Mouse (Mus musculus) brain, adult 2 months (tissue): ENCODE data around the gene Tead1.

Experiments
- DNase-seq: peaks from one replicate; pipeline ENCODE4 v3.0.0; 2011; ENCODE audit warnings: low read depth, low spot score

Tead1 gene

DNA sequence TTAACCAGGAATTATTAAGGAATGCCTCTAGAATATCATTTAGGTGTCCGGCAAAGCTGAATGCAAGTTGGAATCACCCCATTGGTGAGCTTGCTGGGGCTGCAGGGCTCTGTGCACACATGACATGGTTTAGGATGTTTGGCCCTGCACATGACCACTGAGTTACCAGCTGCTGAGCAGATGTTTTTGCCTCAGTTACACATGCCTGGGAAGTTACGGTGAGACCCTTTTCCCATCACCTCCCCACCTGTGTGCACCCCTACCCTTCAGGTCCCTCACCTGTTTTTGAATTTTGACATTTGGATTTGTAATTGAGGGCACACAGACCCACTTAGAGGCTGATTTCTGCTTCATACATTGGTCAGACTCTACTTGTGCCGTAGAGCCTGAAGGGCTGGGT is 6.9 kb downstream of the Tead1 start:
- no peak for DNase-seq

DNA sequence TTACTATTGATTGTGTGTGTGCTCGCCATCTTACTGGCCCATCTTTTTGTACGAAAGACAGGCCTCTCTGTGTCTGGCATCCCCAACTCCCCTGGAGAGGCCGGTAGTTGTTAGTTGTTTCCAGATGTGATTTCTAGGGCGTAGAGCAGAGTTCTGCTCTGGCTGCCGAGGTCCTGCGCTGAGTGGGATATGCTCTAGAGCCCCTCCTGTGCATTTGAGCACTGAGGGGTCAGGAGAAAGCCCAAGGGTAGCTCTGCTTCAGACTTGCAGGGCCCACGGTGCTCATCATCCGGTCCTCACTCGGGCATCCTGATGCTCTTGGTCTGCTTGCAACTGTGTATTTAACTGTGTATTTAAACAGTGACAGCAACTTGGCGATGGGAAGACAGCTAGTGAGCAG is 7.5 kb downstream of the Tead1 start:
- DNase-seq: no peak

DNA sequence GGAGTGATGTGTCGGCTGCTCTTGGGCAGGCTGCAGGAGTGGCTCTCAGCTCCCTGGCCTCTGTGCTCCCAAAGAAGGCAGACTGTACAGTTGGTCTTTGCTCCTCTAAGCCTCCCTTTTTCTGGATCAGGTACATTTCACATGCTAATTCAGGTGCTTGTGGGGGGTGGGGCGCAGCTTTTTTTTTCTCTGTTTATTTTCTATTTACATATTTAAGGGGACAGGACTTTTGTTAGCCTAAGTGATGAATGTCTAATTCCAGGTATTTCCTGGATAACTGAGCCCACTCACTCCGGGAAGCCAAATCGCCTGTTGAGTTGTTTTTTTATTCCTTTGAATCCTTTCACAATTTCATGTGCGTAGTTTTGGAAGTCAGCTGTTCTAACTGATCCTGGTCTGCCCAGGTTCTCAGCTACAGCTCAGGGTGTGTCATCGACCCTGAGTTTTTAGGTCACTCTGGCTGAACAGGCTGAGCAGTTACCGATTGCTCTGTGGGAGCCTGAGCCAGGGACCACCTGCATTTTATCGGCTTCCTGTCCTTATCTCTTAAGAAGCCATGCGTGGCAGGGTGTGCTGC is 9.4 kb downstream of the Tead1 start:
- no peak for DNase-seq

DNA sequence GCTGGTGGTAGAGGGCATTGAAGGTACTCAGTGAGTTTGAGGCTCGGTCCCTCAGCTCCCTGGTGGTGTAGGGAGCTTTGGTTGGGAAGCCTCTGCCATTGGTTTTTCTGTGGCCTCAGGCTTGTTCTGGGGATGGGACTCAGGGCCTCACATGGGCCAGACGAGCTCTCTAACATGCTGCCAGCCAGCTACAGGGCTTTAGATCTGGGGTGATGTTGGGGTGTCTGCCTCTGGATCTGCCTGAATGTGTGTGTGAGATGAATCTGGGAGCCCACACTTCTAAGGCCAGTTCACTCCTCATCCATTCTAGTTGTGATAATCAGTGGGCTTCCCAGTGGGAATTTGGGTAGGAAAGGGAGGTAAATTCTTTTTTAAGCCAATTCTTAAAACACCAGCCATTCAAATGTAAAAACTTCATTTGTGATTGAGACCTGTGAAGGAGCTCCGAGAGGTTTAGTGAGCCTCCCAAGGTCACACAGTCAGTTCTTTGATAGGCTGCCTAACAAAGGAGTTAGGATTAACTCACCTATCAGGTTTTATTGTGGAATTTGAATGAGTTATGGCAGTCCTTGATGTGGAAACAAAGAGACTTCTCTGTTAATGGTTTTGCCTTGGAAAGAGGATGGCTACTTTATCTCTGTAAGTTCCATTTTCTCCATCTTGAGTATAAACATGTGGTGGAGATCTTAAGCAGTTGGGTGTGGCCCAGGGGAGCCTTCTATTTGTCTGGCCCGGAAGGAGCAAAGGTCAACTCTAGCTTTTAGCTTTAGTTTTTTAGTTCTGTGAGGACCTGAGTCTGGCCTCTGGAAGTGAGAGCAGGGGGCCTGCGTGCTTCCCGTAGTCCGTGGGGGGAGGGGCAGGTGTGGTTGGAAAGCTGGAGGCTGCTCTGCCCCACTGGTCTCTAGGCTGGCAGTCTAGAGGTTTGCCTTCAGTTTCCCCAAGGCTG is 12.0 kb downstream of the Tead1 start:
- DNase-seq: no peak

DNA sequence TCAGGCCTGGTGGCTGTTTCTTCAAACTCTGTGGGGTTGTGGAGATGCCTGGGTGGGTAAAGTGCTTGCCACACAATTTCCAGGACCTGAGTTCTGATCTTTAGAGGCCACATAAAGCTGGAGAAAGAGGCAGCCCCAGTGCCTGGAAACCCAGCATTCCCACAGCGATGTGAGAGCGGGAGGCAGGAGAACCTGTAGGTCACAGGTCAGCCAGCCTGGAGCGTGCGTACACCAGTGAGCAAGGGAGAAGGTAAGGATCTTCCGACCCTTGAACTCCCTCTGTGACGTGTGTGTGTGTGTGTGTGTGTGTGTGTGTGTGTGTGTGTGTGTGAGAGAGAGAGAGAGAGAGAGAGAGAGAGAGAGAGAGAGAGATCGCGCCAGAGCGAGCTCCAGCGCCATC is 14.4 kb downstream of the Tead1 start:
- DNase-seq: no peak

DNA sequence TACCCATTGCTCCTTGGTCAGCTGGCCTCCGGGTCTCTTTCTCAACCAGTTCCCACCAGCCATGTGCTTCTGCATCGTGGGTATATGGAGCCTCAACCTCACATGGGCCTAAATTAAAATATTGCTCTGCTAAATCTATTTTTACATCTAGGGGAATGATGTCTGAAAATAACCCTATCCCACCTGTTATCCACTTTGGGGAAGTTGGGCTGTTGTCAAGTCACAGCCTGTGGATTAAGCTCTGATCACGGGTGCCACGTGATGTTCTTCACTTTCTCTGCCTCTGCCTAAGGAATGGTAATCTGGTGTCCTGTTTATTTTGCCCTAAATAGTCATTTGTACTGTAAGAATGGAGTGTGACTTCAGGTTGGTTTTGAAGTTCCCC is 17.7 kb downstream of the Tead1 start:
- no peak for DNase-seq

DNA sequence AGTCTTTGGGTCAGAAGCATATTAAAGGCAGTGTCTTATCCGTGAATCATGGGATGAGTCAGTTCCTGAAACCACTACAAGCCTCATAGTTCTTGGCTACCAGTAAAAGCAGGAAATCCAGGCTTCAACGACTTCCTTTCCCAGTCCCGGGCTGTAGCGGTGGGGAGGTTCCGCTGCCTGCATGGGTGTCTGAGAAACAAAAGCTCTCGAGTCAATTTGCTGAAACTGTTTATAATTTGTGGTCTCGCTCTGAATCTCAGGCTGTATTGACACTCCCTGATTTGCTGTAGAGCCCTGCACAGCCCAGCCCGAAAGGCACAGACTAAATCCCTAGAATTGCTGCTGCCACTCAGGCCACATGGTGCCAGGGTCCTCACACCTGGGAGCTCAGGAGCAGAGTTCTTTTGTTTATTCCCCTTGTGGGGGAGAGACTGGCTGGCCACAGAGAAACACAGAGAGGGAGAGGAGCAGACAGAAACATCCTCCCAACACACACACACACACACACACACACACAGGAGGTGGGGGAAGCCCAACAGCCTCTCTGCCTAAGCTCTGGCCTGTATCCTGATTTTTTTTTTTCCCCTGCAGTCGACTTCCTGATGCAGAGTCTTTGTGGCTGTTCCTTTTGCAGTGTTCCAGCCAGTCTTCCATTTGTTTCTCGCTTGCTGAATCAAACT is 18.2 kb downstream of the Tead1 start:
- DNase-seq: peak; percentile 55

DNA sequence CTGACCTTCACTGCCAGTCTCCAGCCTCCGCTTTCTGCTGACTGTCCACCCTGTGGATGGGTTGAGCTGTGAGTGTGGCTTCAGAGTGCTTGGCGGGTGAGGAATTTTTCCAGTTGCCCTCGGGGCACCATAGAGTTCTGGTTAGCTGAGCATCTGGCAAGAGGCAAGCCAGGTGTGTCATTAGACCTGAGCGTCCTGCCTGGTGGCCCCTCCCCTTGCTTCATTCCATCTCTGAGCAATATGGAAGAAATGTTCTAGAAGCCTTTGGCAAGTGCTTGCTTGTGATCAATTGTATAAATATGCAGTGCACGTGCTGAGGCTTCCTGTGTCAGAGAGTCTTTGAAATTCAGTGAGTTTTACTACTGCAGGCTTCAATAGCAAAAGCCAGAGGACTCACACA is 21.0 kb downstream of the Tead1 start:
- no peak for DNase-seq

DNA sequence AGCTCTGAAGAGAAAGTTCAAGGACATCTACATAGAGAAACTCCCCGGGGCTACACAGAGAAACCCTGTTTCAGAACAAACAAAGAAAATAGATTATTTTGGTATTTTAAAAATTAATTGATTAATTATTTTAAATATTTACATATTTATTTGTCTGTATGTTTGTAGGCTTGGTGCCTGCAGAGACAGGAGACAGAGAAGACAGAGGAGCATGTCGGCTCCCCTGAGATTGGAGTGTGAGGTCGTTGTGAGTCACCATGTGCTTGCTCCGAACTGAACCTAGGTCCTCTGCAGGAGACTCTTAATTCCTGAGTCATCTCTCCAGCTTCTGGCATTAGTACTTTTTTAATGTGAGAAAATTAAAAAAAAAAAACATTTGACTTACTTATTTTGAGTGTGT is 24.2 kb downstream of the Tead1 start:
- no peak for DNase-seq

DNA sequence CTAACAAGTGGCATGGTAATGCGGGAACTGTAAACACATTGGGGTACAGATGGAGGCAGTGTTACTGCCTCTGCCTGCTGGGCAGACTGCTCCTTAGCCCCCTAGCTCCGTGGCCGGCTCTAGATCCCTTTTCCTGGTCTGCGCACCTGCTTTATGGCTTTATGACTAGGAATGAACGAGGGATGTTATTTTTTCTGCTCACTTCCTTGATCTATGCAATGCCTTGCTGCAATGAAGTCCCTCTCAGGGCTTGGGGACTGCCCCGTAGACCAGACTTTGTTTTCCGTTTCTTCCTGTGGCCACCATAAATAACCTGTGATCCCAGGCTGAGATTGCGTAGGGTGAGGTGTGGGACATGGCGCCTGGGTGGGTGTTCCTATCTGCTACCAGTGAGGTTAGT is 26.8 kb downstream of the Tead1 start:
- no peak for DNase-seq

DNA sequence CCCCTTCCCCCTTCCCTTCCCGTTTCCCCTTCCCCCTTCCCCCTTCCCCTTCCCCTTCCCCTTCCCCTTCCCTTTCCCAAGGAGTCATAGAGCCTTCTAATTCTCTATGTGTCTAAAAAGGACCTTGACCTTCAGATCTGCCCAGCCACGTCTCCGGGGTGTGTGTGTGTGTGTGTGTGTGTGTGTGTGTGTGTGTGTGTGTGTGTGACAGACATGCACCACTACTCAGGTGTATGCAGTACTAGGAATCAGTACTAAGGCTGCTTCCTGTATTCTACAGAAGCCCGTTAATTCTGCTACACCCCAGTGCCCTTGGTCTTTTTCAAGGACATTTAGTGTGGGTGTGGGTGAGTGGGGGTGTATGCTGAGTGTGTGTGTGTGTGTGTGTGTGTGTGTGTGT is 27.6 kb downstream of the Tead1 start:
- no peak for DNase-seq

DNA sequence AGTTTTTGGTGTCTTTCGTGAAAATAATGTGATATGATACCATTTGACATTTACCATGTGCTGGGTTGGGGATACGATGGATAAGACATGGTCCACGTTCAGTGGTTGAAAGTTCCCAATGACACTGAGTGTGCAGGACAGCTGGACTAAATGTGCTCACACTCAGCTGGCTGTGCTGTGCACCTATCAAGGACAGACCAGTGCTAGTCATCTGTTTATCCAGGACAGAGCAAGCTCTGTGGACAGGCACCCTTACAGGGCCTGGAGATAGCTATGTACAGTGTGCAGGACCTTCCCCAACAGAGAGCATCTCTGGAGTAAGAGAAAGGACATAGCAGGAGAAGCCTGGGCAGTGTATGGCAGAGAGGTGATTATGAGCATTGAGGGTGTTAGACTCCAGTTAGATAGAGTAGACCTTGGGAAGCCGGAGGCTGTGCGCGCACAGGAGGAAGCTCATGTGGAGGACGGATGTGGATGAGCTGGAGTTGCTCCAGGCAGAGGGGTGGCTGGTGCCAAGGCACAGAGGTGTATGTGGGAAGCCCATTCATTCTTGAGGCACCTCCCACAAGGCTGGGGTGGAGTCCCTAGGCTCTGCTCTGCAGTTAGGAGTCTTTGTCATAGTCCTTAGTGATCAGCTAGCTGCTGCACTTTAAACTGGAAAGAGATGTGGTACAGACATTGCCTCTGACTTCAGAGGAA is 31.4 kb downstream of the Tead1 start:
- no peak for DNase-seq

DNA sequence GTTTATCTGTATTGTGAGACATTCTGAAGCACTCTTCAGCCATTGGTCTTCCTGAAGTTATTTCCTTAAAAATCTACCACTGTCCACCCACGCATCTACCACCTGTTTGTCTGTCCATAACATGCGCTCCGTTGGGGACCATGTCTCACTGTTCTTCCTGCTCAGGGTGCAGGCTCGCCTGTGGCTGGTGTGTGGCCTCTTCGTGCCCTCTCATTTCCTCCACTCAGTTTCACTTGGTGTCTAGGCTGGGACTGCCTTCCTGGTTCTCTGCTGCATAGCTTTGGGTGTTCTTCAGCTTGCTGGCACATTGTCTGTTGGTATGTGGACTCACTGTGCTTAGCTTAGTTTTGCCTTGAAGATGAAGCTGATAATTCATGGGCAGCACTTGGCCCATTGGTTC is 32.9 kb downstream of the Tead1 start:
- no peak for DNase-seq

DNA sequence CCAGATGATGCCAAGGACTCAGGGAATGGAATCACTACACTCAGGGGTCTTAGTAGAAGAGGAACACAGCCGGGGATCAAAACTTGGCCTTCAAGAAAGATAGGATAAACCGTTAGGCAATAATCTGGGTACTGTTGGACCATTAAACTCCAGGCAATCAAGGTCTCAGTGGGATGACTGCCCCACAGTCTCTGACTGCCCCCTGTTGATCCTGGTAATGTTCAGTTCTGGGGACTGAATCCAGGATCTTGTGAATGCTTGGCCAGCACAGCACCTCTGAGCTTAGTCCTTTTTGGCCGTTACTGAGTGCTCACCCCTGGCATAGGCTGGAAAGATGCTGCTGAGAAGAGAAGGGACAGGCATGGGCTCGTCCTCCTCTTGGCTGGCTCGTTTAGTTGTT is 34.4 kb downstream of the Tead1 start:
- peak; percentile 32 for DNase-seq

DNA sequence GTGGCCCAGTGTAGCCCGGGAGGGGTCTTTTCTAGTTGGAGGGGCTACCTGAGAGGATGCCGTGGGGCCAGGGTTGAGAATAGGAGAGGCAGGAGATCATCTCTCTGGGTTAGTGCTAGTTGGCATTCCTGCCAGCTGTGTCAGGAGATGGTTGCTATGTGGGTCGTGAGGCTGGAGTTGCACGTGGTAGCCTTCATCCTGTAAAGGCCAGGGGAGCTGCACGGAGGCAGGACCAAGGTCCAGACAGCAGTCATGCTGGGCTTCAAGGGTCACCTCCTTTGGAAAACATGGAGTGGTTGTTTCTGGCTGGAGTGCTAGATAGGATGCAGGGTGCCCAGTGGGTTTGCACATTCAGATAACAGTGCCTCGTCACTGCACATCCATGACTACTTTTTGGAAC is 35.7 kb downstream of the Tead1 start:
- DNase-seq: no peak

DNA sequence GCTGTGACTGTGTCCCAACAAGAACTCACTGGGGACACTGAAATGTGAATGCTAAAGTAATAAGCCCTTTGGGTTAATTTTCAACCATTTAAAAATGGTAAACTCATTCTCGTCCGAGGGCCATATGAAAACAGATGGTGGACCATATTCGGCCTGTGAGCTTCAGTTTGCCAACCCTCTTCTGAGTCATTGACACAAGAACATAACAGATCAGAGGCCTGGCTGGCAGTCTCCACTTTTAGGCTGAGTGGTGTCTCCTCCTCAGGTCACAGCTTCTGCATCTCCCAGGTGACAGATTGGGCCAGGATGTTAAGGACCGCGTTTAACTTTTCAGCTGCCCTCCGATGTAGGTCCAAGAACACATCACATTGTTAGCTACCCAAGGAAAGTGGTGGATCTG is 37.6 kb downstream of the Tead1 start:
- peak; percentile 61 for DNase-seq

DNA sequence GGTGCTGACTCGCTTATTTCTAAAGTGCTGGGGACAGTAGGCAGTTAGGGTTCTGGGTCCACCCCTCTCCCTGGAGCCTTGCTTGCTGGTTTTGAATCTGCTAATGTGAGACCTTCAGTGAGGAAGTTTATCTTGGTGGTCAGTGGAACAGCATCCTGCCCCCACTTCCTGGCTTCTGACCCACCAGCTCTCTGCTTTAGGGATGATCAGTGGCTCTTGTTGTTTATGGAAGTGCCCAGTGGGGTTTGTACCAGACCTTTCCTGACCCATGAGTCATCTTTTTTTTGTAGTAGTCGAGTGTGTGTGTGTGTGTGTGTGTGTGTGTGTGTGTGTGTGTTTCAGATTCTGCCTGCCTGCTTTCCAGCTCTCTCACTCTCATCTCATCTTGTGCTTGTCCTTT is 38.6 kb downstream of the Tead1 start:
- DNase-seq: no peak

DNA sequence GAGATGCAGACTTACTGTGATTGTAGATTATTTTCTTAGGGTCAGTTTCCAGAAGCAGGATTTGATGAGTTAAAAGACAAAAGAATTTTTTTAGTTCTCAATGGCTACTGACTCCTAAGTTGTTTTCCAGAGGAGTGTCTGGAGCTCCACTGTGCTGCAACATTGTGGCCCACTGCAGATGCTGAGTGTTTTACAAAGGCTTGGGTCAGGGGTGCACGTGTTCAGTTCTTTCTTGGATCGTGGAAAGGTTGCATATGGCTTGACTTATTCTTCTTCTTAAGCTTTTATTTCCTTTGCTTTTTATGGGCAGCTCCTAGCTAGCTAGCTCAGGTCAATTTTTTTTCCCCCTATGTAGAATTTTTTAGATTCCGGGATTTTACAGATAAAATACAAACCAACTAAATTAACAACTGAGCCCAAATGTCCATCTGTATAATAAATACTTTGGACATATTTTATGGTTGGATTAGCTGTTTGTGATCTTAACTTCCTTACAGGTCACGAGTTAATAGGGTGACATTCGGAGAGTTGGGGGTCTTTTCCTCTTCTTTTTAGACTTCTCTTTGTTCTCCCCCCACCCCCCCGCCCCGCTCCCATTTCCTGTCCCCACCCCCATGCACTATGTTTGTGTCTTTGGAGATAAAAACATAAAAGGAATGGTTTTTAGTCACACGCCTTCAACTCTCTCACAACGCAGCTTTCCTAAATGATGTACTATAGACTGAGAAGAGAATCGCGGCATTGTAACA is 40.5 kb downstream of the Tead1 start:
- no peak for DNase-seq

DNA sequence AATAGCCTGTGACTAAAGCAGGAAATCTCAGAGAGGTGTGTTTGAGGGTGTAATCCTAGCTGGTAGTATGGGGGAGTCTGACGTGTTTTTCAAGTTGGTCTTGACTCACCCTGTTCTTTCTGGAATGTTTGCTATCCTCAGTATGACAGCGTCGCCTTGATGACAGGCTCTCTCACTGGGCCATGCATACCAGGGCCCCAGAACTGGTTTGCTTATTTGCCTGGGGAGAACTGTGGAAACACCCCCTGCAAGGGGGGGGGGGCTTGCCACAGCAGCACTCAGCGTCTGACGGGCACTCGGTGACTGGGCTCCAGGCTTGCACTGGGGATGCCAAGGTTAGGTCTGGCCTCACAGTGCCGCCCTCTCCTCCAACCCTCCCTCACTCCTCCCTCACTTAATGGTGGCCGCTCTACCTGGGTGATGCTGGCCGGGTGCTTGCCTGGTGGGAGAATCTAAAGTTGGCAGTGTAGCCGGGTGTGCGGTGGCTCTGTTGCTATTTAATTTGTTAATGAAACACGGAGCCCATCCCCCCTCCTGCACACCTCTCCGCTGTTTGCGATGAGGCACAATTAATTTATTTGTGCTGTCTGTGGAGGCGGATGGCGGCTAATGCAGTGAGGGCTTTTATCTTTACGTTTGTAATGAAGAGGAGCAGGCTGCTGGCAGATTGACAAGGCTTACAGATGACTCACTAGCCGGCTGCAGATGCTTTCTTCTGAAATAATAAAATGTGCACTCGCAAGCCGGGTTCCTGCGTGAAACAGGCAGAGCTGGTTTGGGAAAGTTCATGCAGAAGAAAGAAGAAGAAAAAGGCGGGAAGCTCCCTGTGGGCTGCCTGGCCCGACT is 41.2 kb downstream of the Tead1 start:
- peak; percentile 87 for DNase-seq

DNA sequence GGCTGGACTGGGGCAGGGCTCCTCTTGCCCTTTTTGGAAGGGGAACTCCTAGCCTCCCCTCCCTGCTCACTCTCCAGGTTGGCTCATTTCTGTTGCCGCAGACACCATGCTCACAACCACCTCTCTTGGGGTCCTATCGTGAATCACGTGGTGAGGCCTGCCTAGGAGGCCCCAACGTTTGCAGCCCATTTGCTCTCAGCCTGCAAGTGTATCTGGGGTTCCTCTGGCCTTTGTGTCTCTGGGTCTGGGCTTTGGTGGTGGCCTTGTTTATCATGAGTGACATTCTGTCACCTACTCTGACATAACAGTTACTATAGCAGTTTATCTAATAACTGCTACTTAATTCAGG is 41.8 kb downstream of the Tead1 start:
- no peak for DNase-seq

DNA sequence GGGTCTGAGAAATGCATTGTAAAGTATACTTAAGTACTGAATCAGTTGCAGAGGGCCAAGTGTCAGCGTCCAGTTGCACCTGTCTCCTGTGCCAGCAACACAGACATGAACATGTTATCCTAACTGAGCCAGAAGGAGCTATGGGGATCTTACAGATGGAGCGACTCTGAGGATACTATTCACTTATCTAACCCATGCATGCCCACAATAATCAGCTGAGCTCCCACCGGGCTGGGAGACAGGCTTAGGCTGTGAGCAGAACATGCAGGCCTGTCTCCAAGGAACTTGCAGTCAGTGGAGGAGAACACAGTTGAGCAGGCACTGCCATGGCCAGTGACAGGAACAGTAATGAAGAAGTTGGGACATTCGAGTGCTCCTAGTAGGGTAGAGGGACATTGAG is 42.7 kb downstream of the Tead1 start:
- no peak for DNase-seq
